Mouse (Mus musculus) hindbrain, postnatal 0 days (tissue): ENCODE data around the gene Arpp21. TPM values are rescaled to one million over a fixed set of nuclear protein-coding genes. Genes with fewer than 3 reads are reported as not detected.

ENCODE experiments used
- ATAC-seq: fragments of 200-750 bp; cut with Nextera tagmentation; 2 replicates; pipeline ENCODE4 v1.8.0; 2017; ENCODE audit warnings: mild to moderate bottlenecking, moderate TSS enrichment, moderate library complexity
- DNase-seq: peaks from one replicate; pipeline ENCODE4 v3.0.0-alpha.2; 2015; ENCODE audit warnings: low spot score
- H3K27ac ChIP-seq: fragments of 300-500 bp; sonication (generic); 2 replicates; pipeline ENCODE4 v1.5.1; 2014; ENCODE audit warnings: mild to moderate bottlenecking
- H3K27me3 ChIP-seq: fragments of 300-500 bp; sonication (generic); 2 replicates; pipeline ENCODE4 v1.6.1; 2014; ENCODE audit warnings: low read length, mixed read lengths; ENCODE audit not compliant: insufficient read depth
- H3K36me3 ChIP-seq: fragments of 300-500 bp; sonication (generic); 2 replicates; pipeline ENCODE4 v1.6.1; 2014; ENCODE audit warnings: low read length, mixed read lengths; ENCODE audit not compliant: insufficient read depth
- H3K4me1 ChIP-seq: fragments of 300-500 bp; sonication (generic); 2 replicates; pipeline ENCODE4 v1.6.1; 2014; ENCODE audit warnings: antibody characterized with exemption, low read length, mixed read lengths; ENCODE audit not compliant: insufficient read depth
- H3K4me2 ChIP-seq: fragments of 300-500 bp; sonication (generic); 2 replicates; pipeline ENCODE4 v1.6.1; 2014; ENCODE audit warnings: low read depth, mild to moderate bottlenecking, low read length, moderate library complexity, mixed read lengths
- H3K4me3 ChIP-seq: fragments of 300-500 bp; sonication (generic); 2 replicates; pipeline ENCODE4 v1.5.1; 2014; ENCODE audit warnings: low read length
- H3K9ac ChIP-seq: fragments of 300-500 bp; sonication (generic); replicated peaks from 2 replicates; pipeline ENCODE4 v1.6.1; 2014; ENCODE audit warnings: mild to moderate bottlenecking, low read length, moderate library complexity, mixed read lengths
- H3K9me3 ChIP-seq: fragments of 300-500 bp; sonication (generic); 2 replicates; pipeline ENCODE4 v1.6.1; 2016; ENCODE audit warnings: low read length, mixed read lengths
- CTCF ChIP-seq: IDR thresholded peaks from 2 replicates; pipeline ENCODE4 v1.5.1; 2016; ENCODE audit warnings: antibody characterized with exemption, control low read depth, low read depth
- WGBS: fragments of 180-500 bp; shearing (Covaris S2); extraction: QIAGEN DNeasy Blood & Tissue Kit; methylation state at CpG from one replicate; pipeline ENCODE4 v1.1.7; 2014; 5-methylcytosine and 5-hydroxymethylcytosine counted together
- polyA plus RNA-seq: library from polyadenylated mRNA; unstranded; fragments of >200 nt; fragmentation: Nextera tagmentation; extraction: Ambion mirVana; gene quantifications from 2 replicates; pipeline ENCODE4 v1.2.1, GENCODE M21; 2015
- total RNA-seq: library from RNA; depleted of rRNA; stranded (reverse); fragments of >200 nt; gene quantifications from 2 replicates; pipeline ENCODE4 v1.2.3, GENCODE M21; 2014

Gene Arpp21
- total and polyA plus RNA-seq, 2 experiments from 2014 or later = 60.9 to 80.5 TPM

DNA sequence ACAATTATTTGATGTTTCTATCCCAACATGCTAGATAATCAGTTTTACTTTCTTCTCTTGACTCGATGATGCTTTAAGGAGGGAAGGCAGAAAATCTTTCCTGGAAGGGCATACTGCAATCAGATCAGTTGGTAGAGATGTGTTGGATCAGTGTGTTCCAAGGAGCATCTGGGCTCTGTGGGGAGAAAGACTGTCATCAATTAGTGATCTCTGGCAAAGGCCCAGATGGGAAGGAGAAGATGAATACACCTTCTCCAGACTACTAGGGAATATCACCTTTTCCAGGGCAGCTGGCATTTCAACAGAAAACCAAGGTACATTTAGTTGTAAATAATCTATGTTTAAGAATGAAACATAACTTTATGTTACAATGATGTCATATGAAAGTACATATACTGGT is 22.8 kb upstream of the Arpp21 start:
- DNase-seq = peak; percentile 71
- WGBS = 65% methylated on average over 1 of the region's 1 CpGs
- H3K4me1 ChIP-seq = no peaks in the 10 kb centered on the region
- no peak for TF ChIP-seq CTCF
- H3K27me3 ChIP-seq = no peaks in the 10 kb centered on the region
- no peak overlapping the region for H3K4me3 ChIP-seq
- H3K9me3 ChIP-seq = no peaks in the 10 kb centered on the region
- no peak for ATAC-seq
- no peak overlapping the region for H3K9ac ChIP-seq
- H3K36me3 ChIP-seq = no peaks in the 10 kb centered on the region
- H3K27ac ChIP-seq = no peak overlapping the region
- H3K4me2 ChIP-seq = no peak overlapping the region

DNA sequence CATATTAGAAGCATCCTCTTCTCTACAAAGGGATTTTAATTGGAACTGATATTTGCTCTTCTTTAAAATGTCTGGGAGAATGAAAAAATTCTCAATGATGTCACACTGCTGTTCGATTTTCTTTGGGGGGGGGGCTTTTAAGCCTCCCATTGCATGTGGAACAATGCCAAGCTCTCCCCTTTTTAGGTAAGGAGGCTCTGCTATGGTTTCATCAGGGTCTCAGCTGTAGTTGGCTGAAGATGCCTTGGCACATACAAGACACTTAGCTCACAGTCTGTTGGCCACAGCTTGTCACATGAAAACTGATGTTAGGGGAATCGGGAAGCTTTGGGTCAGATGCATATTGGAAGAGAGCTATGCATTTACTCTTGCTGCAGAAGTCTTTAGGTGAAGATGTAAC is 20.2 kb upstream of the Arpp21 start:
- 57% methylated on average over 2 of the region's 2 CpGs for WGBS
- no peaks in the 10 kb centered on the region for H3K4me1 ChIP-seq
- no peak overlapping the region for H3K4me3 ChIP-seq
- H3K27ac ChIP-seq = no peak overlapping the region
- no peaks in the 10 kb centered on the region for H3K9me3 ChIP-seq
- H3K36me3 ChIP-seq = no peaks in the 10 kb centered on the region
- no peak overlapping the region for H3K4me2 ChIP-seq
- H3K27me3 ChIP-seq = no peaks in the 10 kb centered on the region
- no peak overlapping the region for H3K9ac ChIP-seq
- TF ChIP-seq CTCF = no peak
- DNase-seq (peak; percentile 67), ATAC-seq (no peak)

DNA sequence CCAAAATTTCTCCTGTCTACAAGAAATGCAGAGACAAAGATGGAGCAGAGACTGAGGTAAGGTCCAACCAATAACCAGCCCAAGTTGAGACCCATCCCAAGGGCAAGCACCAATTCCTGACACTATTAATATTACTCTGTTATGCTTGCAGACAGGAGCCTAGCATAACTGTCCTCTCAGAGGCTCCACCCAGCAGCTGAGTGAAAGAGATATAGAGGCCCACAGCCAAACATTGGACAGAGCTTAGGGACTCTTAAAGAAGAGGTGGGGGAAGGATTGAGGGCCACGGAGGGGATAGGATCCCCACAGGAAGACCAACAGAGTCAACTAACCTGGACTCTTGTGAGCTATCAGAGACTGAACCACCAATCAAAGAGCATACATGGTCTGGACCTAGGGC is 18.0 kb upstream of the Arpp21 start:
- DNase-seq (no peak), ATAC-seq (no peak)
- Histone ChIP-seq H3K9ac (no peak overlapping the region), H3K27me3 (no peaks in the 10 kb centered on the region), H3K27ac (no peak overlapping the region), H3K4me2 (no peak overlapping the region), H3K36me3 (no peaks in the 10 kb centered on the region), H3K9me3 (no peaks in the 10 kb centered on the region), H3K4me3 (no peak overlapping the region), H3K4me1 (no peaks in the 10 kb centered on the region)
- no peak for TF ChIP-seq CTCF
- 87% methylated on average over 1 of the region's 1 CpGs for WGBS

DNA sequence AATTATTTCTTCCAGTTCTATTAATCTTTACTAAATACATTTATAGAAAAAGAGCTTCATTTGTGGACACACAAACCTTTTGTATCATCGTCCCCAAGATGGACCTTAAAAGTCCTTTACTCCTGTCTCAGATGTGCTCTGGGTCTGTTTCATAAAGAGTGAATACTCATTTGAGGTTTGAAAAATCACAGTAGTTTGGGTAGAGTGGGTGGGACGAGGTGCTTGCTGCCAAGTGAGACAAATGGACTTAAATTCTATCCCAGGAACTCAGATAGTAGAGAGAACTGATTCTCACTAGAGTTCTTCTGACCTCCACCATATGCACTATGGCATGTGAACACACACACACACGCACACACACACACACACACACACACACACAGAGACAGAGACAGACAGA is 16.1 kb upstream of the Arpp21 start:
- no peaks in the 10 kb centered on the region for H3K9me3 ChIP-seq
- no peak overlapping the region for H3K4me3 ChIP-seq
- no peak overlapping the region for H3K4me2 ChIP-seq
- TF ChIP-seq CTCF = no peak
- DNase-seq (no peak), ATAC-seq (no peak)
- no peaks in the 10 kb centered on the region for H3K4me1 ChIP-seq
- H3K36me3 ChIP-seq = no peaks in the 10 kb centered on the region
- WGBS = 85% methylated on average over 3 of the region's 3 CpGs
- H3K27ac ChIP-seq = no peak overlapping the region
- H3K27me3 ChIP-seq = no peaks in the 10 kb centered on the region
- H3K9ac ChIP-seq = no peak overlapping the region

DNA sequence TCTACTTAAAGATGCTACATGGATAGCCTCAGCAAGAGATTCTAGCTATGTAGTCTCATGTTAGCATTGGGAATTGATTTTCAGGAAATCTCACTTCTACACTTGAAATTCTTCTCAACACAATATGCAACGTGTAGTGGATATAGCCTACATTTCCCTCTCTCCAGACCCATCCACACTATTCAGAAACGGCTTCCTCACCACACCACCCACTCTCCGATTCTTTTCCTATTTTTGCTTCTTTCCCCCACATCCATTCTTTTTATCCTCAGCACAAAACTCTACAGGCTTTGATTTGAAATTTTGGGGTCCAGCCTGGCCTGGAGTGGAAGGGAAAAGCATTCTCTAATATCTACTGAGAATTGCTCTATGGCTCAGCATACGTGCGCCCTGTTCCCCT is 15.6 kb upstream of the Arpp21 start:
- H3K27ac ChIP-seq = no peak overlapping the region
- ATAC-seq (no peak), DNase-seq (no peak)
- H3K4me2 ChIP-seq = no peak overlapping the region
- H3K9me3 ChIP-seq = no peaks in the 10 kb centered on the region
- WGBS = 92% methylated on average over 5 of the region's 5 CpGs
- H3K36me3 ChIP-seq = no peaks in the 10 kb centered on the region
- no peak overlapping the region for H3K9ac ChIP-seq
- H3K4me1 ChIP-seq = no peaks in the 10 kb centered on the region
- no peaks in the 10 kb centered on the region for H3K27me3 ChIP-seq
- TF ChIP-seq CTCF = no peak
- H3K4me3 ChIP-seq = no peak overlapping the region

DNA sequence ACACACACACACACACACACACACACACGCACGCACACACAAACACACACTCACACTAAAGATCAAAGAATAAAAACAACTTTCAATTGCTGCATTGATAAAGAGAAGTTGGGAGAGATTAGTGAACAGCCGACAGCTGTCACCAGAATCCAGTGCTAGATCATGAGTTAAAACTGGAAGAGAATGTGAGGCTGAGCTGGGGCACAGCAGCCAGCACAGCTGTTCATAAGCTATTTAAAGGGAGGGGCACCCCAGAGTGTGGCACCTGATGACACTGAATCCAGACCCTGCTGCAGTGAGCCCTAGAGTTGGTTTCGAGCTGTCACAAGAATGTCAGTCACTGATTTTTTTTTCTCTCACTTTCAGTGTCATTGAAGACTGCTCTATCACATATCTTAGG is 14.0 kb upstream of the Arpp21 start:
- TF ChIP-seq CTCF = no peak
- no peak overlapping the region for H3K27ac ChIP-seq
- DNase-seq (no peak), ATAC-seq (no peak)
- H3K4me3 ChIP-seq = no peak overlapping the region
- H3K4me2 ChIP-seq = no peak overlapping the region
- no peaks in the 10 kb centered on the region for H3K27me3 ChIP-seq
- 89% methylated on average over 4 of the region's 4 CpGs for WGBS
- no peak overlapping the region for H3K9ac ChIP-seq
- H3K4me1 ChIP-seq = no peaks in the 10 kb centered on the region
- no peaks in the 10 kb centered on the region for H3K36me3 ChIP-seq
- no peaks in the 10 kb centered on the region for H3K9me3 ChIP-seq

DNA sequence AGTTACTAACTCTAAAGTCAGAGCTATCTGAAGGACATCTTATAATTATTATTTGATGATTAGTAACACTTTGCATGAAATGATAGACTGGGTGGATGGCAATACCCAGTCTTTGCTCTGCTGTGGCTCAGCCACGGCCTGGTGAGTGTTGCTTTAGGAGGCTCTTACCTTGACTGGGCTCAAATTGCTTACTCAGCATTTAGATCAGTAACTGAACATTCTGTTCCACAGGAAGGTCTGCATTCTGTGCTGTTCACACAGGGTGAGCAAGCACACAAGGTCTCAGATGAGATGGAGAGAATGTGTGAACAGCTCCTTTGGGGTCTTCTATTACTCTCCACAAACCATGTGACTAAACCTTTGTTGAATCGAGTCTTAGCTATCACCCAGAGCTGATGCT is 11.4 kb upstream of the Arpp21 start:
- H3K36me3 ChIP-seq = no peaks in the 10 kb centered on the region
- H3K27me3 ChIP-seq = no peaks in the 10 kb centered on the region
- H3K4me1 ChIP-seq = no peaks in the 10 kb centered on the region
- DNase-seq (no peak), ATAC-seq (no peak)
- no peaks in the 10 kb centered on the region for H3K9me3 ChIP-seq
- no peak overlapping the region for H3K4me3 ChIP-seq
- H3K27ac ChIP-seq = no peak overlapping the region
- TF ChIP-seq CTCF = no peak
- H3K9ac ChIP-seq = no peak overlapping the region
- no peak overlapping the region for H3K4me2 ChIP-seq
- 89% methylated on average over 2 of the region's 2 CpGs for WGBS
